Mouse (Mus musculus): Measurements from ENCODE around the gene Cracr2b. TPM values are rescaled to one million over a fixed set of nuclear protein-coding genes. Genes with fewer than 3 reads are reported as not detected.

The Cracr2b gene
- polyA plus RNA-seq, 1 experiment from 2014 or later: 4.6 TPM

DNA sequence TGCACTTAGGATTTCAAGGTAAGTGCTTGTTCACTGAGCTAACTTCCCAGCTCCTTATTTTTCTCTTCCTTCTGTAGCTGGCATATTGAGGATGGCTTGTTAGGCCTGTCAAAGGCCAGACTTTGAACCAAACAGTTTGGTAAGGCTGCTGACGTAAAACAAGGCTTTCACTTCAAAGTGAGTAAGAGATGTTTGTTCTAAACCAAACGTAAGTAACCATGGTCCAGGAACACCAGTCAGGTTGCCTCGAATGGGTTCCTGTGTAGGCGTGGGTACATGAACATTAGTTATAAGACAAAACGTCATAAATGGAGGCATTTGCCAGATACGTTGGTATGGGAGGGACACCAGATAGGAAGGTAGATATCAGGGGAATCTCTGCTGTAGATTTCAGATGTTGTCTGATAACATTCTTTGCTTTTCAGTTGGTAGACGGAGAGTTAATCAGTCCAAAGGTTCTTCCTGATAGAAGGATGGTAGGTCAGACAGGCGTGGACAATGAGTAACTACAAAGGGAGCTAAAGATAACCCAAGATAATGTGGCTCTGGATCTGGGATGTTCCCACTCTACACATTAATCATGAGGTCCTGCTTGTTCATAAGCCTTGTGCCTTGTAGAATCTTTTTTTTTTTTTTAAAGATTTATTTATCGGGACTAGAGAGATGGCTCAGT is 40.7 kb upstream of the Cracr2b start:
- Histone ChIP-seq H3K4me1 (ENCODE audit: control insufficient read depth, insufficient read depth, low read length) (no peaks in the 10 kb centered on the region), H3K4me2 (ENCODE audit: low read length) (no peak overlapping the region), H3K36me3 (ENCODE audit: control insufficient read depth, insufficient read depth, low read length) (no peaks in the 10 kb centered on the region), H3K27ac (replicated peaks; ENCODE audit: low read depth, low read length) (no peak overlapping the region), H3K27me3 (ENCODE audit: control insufficient read depth, insufficient read depth, low read length) (no peaks in the 10 kb centered on the region), H3K9ac (replicated peaks; ENCODE audit: low read length) (no peak overlapping the region), H3K4me3 (replicated peaks; ENCODE audit: low read depth, low read length) (no peak overlapping the region), H3K9me3 (ENCODE audit: control insufficient read depth, low read length) (no peaks in the 10 kb centered on the region)
- no peak for ATAC-seq (ENCODE audit: low FRiP score, low TSS enrichment)
- 89% methylated on average over 9 of the region's 9 CpGs for WGBS
- no peak for DNase-seq

DNA sequence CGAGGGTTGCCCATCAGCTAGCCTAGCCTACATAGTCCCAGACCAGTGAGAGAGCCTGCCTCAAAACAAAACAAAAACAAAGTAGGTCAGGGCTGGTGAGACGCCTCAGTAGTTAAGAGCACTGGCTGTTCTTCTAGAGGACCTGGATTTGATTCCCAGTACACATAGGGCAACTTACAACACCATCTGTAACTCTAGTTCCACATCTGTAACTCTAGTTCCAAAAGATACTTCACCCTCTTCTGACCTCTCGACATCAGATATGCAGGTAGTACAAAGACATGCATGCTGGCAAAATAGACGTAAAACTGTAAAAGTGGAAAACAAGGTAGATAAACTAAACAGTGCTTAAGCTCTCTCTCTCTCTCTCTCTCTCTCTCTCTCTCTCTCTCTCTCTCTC is 37.1 kb upstream of the Cracr2b start:
- Histone ChIP-seq H3K4me2 (ENCODE audit: low read length) (no peak overlapping the region), H3K4me1 (ENCODE audit: control insufficient read depth, insufficient read depth, low read length) (peaks cover 7% of the 10 kb centered on the region; the same call in 1 of the 2 replicates), H3K27me3 (ENCODE audit: control insufficient read depth, insufficient read depth, low read length) (no peaks in the 10 kb centered on the region), H3K27ac (replicated peaks; ENCODE audit: low read depth, low read length) (no peak overlapping the region), H3K36me3 (ENCODE audit: control insufficient read depth, insufficient read depth, low read length) (0 out of 2 replicates have a peak, but pooled peaks cover 11% of the 10 kb centered on the region), H3K9me3 (ENCODE audit: control insufficient read depth, low read length) (no peaks in the 10 kb centered on the region), H3K9ac (replicated peaks; ENCODE audit: low read length) (no peak overlapping the region), H3K4me3 (replicated peaks; ENCODE audit: low read depth, low read length) (no peak overlapping the region)
- ATAC-seq (ENCODE audit: low FRiP score, low TSS enrichment) (no peak), DNase-seq (no peak)
- WGBS: 71% methylated on average over 4 of the region's 4 CpGs

DNA sequence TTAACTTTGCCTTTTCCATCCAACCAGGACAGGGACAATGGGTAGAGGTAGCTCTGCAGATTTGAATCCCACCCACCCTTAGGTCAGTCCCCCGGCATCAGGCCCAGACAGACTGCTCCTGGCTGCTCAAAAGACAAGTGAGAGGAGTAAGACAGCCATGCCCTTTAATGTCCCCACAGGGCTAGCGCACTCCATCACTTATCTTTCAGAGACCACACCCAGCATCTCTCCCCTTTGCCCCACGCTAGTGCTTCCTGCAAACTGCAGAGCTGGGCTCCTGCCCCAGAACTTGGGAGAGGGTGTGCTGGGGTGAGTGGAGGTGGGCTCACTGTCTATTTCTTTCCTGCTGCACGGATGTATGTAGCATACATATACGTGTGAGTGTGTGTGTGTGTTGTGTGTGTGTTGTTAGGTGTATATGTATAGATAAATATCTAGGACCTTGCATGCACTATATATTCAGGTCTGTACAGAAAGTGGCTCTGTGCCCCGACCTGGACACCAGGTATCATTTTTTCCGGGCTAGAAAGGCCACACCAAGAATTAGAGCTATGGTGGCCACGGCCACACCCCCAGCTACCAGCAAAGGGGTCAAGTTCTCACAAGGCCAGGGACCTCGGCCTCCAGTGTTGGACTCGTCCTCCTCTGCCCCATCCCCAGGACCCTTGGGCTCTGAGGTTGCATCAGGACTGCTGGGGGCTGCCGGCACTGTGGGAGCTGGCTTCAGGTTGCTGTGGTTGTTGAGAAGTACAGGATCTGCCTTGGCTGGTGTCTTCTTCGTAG is 33.8 kb upstream of the Cracr2b start:
- Histone ChIP-seq H3K27ac (replicated peaks; ENCODE audit: low read depth, low read length) (no peak overlapping the region), H3K27me3 (ENCODE audit: control insufficient read depth, insufficient read depth, low read length) (no peaks in the 10 kb centered on the region), H3K4me2 (ENCODE audit: low read length) (no peak overlapping the region), H3K4me3 (replicated peaks; ENCODE audit: low read depth, low read length) (no peak overlapping the region), H3K4me1 (ENCODE audit: control insufficient read depth, insufficient read depth, low read length) (peaks cover 12% of the 10 kb centered on the region; the same call in 1 of the 2 replicates), H3K36me3 (ENCODE audit: control insufficient read depth, insufficient read depth, low read length) (peaks cover 32% of the 10 kb centered on the region), H3K9me3 (ENCODE audit: control insufficient read depth, low read length) (no peaks in the 10 kb centered on the region), H3K9ac (replicated peaks; ENCODE audit: low read length) (no peak overlapping the region)
- 88% methylated on average over 12 of the region's 12 CpGs for WGBS
- no peak for DNase-seq
- no peak for ATAC-seq (ENCODE audit: low FRiP score, low TSS enrichment)

DNA sequence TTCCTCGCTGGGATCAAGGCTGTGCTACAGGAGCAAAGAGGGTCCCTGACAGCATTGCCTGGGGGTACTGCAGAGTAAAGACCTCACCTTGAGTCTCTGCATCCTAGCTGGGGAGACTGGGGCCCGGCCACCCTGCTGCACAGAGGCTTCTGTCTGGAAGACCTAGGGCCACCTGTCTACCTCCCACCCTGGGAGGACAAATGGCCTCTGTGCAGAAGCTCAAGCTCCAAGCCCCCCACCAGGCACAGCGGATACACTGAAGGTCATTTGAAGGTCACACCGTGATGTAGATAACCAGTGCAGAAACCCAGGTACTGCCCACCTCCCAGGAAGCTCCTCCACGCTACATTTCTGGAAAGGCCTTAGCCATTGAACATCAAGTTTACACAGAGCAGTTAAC is 32.2 kb upstream of the Cracr2b start:
- Histone ChIP-seq H3K27me3 (ENCODE audit: control insufficient read depth, insufficient read depth, low read length) (no peaks in the 10 kb centered on the region), H3K4me1 (ENCODE audit: control insufficient read depth, insufficient read depth, low read length) (peaks cover 17% of the 10 kb centered on the region), H3K4me3 (replicated peaks; ENCODE audit: low read depth, low read length) (peak overlapping the region; percentile 52), H3K9ac (replicated peaks; ENCODE audit: low read length) (peak overlapping the region; percentile 81), H3K27ac (replicated peaks; ENCODE audit: low read depth, low read length) (peak overlapping the region; percentile 79), H3K9me3 (ENCODE audit: control insufficient read depth, low read length) (no peaks in the 10 kb centered on the region), H3K36me3 (ENCODE audit: control insufficient read depth, insufficient read depth, low read length) (peaks cover 40% of the 10 kb centered on the region), H3K4me2 (ENCODE audit: low read length) (peak overlapping the region; percentile 90)
- no peak for ATAC-seq (ENCODE audit: low FRiP score, low TSS enrichment)
- no peak for DNase-seq
- WGBS: 62% methylated on average over 5 of the region's 5 CpGs

DNA sequence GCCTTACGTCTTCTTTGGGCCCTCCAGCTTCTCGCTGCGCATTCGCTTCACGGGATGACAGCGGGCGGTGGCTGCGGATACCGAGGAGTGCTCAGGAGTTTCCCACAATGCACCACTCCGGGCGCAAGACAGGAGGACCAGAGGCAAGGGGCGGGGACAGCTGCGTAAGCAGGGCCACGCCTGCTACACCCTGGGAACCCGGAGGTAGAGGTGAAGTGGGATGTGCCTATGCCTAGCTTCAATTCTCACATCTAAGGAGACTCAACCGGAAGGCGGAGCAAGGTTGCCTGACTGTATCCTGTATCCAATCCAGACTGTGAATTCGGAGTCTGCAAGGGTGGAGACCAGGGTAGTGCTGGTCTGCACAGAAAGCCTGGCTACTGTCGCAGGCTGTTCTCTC is 31.6 kb upstream of the Cracr2b start, which contains the start of gene Cend1:
Gene Cend1, minus strand, starts transcription at position 182 of the 400 bp plus-strand sequence.
- peak; percentile 91 for DNase-seq
- H3K9me3 ChIP-seq (ENCODE audit: control insufficient read depth, low read length): no peaks in the 10 kb centered on the region
- H3K4me3 ChIP-seq (replicated peaks; ENCODE audit: low read depth, low read length): peak within 1 kb of the TSS; percentile 52
- peak within 1 kb of the TSS; percentile 79 for H3K27ac ChIP-seq (replicated peaks; ENCODE audit: low read depth, low read length)
- H3K4me2 ChIP-seq (ENCODE audit: low read length): peak within 1 kb of the TSS; percentile 90
- peaks cover 21% of the 10 kb centered on the region for H3K4me1 ChIP-seq (ENCODE audit: control insufficient read depth, insufficient read depth, low read length)
- ATAC-seq (ENCODE audit: low FRiP score, low TSS enrichment): peak; percentile 80
- WGBS: 3% methylated on average over 19 of the region's 19 CpGs
- H3K27me3 ChIP-seq (ENCODE audit: control insufficient read depth, insufficient read depth, low read length): no peaks in the 10 kb centered on the region
- H3K9ac ChIP-seq (replicated peaks; ENCODE audit: low read length): peak within 1 kb of the TSS; percentile 81
- H3K36me3 ChIP-seq (ENCODE audit: control insufficient read depth, insufficient read depth, low read length): peaks cover 42% of the 10 kb centered on the region

DNA sequence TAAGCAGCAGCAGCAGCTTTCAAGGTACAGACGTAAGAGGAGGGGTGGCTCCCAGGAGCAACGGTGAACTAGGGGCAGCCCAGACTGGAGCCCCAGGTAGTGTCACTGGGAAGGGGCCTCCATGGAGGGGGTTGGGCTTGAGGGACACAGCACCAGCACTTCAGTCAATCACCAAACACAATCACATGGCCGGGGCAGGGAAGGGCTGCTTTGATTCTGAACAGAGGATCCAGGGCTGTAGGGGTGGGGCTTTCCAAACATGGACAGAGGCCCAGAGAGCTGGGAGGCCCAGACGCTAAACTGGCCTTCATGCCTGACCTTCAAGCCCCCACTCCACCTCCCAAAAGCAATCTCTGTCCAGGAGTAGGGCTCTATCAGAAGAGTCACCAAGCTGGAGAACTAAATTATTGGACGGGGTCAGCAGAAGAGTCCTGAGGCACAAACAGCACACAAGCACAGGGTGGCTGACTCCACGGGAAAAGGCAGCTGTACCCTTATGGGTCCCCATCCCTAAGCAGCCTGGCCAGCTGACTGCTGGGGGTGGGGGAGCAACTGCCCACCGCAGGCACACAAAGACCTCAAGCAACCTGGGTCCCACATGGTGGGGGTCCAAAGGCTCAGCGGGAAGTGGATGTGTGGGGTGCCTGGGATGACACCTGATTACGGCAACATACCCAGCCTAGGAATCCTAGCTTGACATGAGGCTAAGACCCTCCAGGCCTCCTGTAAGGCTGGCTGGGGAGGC is 30.9 kb upstream of the Cracr2b start:
- Histone ChIP-seq H3K9me3 (ENCODE audit: control insufficient read depth, low read length) (no peaks in the 10 kb centered on the region), H3K4me1 (ENCODE audit: control insufficient read depth, insufficient read depth, low read length) (peaks cover 21% of the 10 kb centered on the region), H3K27ac (replicated peaks; ENCODE audit: low read depth, low read length) (peak overlapping the region; percentile 79; the same call in 1 of the 2 replicates), H3K4me2 (ENCODE audit: low read length) (peak overlapping the region; percentile 90), H3K36me3 (ENCODE audit: control insufficient read depth, insufficient read depth, low read length) (peaks cover 42% of the 10 kb centered on the region), H3K4me3 (replicated peaks; ENCODE audit: low read depth, low read length) (peak overlapping the region; percentile 52; the same call in 1 of the 2 replicates), H3K27me3 (ENCODE audit: control insufficient read depth, insufficient read depth, low read length) (no peaks in the 10 kb centered on the region), H3K9ac (replicated peaks; ENCODE audit: low read length) (no peak overlapping the region)
- DNase-seq (no peak), ATAC-seq (ENCODE audit: low FRiP score, low TSS enrichment) (no peak)
- 61% methylated on average over 9 of the region's 9 CpGs for WGBS

DNA sequence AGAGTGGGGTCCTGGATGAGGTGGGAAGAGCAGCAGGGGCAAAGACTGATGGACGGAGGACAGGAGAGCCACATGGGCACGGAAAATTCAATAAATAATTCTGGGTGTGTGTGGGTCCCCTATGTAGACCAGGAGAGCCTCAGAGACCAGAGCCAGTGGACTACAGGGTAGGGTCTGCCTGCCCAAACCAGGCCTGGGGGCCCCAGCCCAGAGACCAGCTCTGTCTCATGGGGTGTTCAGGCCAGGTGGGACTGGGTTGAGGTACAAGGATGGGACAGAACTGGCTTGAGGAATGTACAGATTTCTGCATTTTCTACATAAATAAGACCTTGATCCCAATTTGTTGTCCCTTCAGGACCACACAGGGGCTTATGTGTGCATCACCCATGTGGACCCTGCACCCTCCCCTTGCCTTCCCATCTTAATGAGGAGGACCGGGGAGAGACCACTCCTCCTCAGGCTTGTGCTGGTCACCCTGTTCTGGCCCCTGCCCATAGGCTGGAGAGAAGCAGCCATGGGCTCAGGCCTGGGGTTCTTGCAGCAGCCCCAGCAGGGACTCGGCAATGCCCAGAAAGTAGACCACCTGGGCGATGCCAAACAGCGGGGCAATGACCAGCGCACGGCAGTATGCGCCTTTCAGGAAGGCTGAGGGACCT is 30.2 kb upstream of the Cracr2b start:
- no peak for DNase-seq

DNA sequence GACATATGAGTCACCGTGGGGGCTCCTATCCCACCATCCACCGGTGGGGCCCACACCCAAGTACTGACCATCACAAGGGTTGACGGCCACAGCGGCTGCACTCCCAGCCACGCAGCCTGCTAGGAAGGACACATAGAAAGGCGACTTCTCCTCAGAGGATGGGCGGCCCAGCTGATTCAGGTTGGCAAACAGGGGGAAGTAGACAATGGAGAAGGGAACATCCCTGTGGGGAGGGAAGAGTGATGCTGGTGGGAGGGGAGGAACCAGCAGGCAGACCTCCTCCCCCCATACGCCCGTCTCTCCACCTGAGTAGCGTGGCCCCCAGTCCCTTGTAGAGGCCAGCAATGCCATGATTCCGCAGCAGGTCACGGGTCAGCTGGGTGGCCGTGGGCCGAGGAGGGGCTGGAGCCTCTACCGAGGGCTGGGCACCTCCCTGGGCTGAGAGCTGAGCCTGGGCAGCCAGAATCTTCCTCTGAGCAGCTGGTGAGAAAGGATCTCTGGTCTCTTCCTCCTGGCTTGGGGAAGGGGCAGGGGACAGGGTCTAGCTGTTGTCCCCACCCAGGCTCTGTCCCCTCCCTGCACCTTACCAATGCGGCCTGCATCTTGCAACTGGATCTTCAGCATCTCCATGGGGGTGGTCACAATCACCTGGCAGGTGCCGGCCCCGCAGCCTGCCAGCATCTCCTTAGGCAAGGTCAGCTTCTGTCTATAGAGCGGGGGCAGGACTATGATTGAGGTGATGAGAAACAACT is 29.3 kb upstream of the Cracr2b start:
- Histone ChIP-seq H3K4me2 (ENCODE audit: low read length) (no peak overlapping the region), H3K4me1 (ENCODE audit: control insufficient read depth, insufficient read depth, low read length) (peaks cover 33% of the 10 kb centered on the region), H3K27ac (replicated peaks; ENCODE audit: low read depth, low read length) (no peak overlapping the region), H3K4me3 (replicated peaks; ENCODE audit: low read depth, low read length) (no peak overlapping the region), H3K9ac (replicated peaks; ENCODE audit: low read length) (no peak overlapping the region), H3K36me3 (ENCODE audit: control insufficient read depth, insufficient read depth, low read length) (peaks cover 41% of the 10 kb centered on the region), H3K27me3 (ENCODE audit: control insufficient read depth, insufficient read depth, low read length) (no peaks in the 10 kb centered on the region), H3K9me3 (ENCODE audit: control insufficient read depth, low read length) (no peaks in the 10 kb centered on the region)
- 93% methylated on average over 19 of the region's 19 CpGs for WGBS
- DNase-seq (no peak), ATAC-seq (ENCODE audit: low FRiP score, low TSS enrichment) (no peak)

More for the DNA sequence above, 30.2 kb upstream of the Cracr2b start:
- H3K4me1 ChIP-seq (ENCODE audit: control insufficient read depth, insufficient read depth, low read length): peaks cover 26% of the 10 kb centered on the region
- H3K9ac ChIP-seq (replicated peaks; ENCODE audit: low read length): no peak overlapping the region
- no peaks in the 10 kb centered on the region for H3K9me3 ChIP-seq (ENCODE audit: control insufficient read depth, low read length)
- H3K36me3 ChIP-seq (ENCODE audit: control insufficient read depth, insufficient read depth, low read length): peaks cover 42% of the 10 kb centered on the region
- no peaks in the 10 kb centered on the region for H3K27me3 ChIP-seq (ENCODE audit: control insufficient read depth, insufficient read depth, low read length)
- no peak overlapping the region for H3K4me2 ChIP-seq (ENCODE audit: low read length)
- no peak for ATAC-seq (ENCODE audit: low FRiP score, low TSS enrichment)
- H3K4me3 ChIP-seq (replicated peaks; ENCODE audit: low read depth, low read length): no peak overlapping the region
- 95% methylated on average over 9 of the region's 9 CpGs for WGBS
- H3K27ac ChIP-seq (replicated peaks; ENCODE audit: low read depth, low read length): no peak overlapping the region
